Mouse (Mus musculus): ENCODE measurements around the gene Tmtc1. TPM values are rescaled to one million over a fixed set of nuclear protein-coding genes. Genes with fewer than 3 reads are reported as not detected.

Tmtc1 gene
- total RNA-seq, 2 experiments from 2014 or later, result 32.5 to 33.4 TPM

DNA sequence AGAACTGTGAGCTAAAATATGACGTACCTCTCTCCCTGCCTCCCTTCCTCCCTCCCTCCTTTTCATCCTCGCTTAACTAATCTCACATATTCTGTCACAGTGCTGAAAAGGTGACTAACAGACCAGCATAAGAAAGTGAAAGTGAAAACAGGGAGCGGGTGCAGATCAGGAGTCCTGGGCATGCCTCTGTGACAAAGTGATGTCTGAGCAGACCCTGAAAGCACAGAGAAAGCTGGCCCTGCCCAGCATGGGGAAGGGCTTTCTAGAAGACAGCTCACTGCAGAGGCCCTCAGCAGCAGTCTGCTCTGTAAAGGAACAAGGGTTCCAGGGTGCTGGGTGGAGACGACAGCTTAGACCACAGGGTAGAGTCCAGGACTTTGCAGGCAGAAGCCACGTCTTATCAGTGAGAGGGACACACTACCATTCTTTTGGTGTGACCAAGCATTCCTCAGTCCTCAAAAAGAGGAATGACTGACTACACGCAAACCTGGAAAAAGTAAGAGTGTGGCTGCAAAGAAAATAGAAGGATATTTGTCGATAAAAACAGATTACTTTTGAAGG lies 7.7 kb downstream of the Tmtc1 start:
- DNase-seq (ENCODE audit: extremely low spot score in 1 of 2, low spot score in 1 of 2), result no peak

DNA sequence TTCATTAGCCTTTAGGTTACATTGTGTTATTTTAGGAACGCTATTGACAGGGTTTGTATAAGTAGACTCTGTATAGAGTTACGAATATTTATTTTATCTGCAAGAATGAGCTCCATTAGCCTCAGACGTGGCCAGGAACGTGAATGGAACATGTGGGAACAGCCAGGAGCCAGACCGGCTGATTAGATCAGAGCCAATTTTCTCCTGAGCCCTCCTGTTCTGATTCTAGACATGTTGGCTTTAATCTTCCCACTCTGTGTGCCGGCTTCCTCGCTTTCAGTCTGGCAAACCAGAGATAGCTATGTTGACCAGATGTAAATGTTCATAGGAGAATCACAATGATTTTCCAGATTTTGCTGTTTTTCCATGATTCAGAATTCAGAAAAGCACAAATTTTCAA lies 22.6 kb downstream of the Tmtc1 start:
- no peak for DNase-seq (ENCODE audit: extremely low spot score in 1 of 2, low spot score in 1 of 2)

DNA sequence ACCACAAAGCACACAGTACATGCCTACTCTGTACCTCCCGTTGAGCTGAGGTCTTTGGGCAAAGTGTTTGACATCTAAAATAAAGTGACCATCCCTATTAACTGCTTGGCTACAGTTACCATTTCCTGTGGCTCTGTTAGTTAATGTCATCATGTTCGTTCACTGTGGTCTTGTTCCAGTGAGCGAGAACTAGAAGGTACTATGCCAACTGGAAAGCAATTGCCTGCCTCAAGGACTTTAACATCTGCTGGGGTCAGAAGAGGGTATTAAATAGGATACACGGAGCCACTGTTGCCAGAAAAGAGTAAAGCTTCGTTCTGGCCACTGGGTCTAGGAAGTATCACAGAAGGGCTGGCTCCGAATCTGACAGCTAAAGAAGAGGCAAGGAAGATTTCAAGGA lies 23.8 kb downstream of the Tmtc1 start:
- no peak for DNase-seq (ENCODE audit: extremely low spot score in 1 of 2, low spot score in 1 of 2)

DNA sequence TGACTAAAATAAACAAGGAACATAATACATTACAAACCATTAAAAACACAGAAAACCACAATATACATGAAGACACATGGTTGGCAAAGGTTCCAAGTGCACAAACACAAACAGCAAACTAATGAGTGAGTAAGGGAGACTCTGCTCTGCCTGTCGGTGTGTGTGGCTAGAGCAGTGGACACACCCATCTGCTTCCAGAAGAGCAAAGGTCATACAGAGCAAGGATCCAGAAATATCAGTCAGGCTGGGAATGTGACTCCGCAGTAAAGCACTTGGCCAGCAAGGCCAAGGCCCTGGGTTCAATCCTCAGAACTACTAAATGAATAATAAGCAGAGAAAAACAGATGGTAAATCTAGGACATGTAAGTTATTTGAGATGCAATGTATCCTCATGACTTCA lies 27.6 kb downstream of the Tmtc1 start:
- no peak for DNase-seq (ENCODE audit: extremely low spot score in 1 of 2, low spot score in 1 of 2)

DNA sequence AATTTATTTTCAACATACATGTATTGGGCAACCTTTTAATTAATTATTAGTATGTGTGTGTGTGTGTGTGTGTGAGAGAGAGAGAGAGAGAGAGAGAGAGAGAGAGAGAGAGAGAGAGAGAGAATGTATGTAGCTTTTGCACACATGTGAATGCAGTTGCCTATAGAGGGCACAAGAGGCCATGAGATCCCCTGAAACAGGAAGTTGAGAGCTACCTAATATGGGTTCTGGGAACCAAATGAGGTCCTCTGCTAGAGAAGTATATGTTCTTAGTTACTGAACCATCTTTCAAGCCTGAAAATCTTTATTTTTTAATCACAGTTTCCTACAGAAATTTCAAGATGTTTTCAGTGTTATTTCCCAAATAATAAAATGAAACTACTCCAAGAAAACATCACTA lies 30.6 kb downstream of the Tmtc1 start:
- DNase-seq (ENCODE audit: extremely low spot score in 1 of 2, low spot score in 1 of 2), result no peak

DNA sequence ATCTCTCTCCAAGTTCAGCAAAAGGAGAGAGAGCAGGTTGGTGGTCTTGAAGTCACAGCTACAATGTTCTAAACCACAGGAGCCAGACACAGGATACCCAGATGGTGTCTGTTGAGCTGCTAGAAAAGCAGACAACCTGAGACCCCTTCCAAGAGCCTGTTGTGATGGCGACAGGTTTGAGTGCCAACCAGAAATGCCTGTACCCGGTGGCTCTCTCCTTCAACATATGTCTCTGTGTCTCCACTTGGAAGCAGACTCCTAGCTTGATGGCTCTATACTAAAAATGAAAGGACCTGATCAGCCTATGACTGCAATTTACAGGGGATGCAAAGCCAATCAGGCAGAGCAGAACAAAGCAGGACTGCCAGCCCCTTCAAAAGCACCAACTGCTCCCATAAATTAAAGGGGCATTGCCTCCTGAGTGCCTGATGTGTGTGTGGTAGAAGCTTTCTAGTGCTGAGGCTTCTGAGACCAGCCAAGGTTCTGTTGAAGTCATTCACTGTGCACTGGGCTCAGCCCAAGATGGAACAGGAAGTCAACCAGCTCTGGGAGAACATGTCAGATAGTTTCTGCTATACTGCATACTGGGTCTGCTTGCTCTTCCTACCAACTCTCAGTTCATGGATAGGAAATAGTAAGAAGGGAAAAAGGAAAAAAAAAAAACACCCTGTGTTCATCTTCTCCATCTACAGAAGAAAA lies 37.2 kb downstream of the Tmtc1 start:
- no peak for DNase-seq (ENCODE audit: extremely low spot score in 1 of 2, low spot score in 1 of 2)

DNA sequence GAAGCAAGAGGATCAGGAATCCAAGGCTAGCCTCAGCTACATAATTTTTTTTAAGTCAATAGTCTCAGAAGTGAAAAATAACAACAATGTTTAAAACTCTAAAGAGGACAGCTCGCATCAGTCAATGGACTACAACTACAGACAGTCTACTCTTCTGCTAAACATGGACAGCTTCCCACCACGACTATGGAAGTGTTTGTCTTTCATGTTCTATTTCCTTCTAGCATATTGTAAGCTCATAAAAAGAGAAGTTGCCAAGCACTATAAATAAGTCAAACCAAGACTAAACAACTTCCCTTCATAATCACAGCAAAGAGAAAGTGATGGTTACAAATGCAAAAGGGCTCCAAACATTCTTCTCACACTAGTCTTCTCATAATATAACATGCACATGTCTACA lies 38.6 kb downstream of the Tmtc1 start:
- DNase-seq (ENCODE audit: extremely low spot score in 1 of 2, low spot score in 1 of 2), result no peak

DNA sequence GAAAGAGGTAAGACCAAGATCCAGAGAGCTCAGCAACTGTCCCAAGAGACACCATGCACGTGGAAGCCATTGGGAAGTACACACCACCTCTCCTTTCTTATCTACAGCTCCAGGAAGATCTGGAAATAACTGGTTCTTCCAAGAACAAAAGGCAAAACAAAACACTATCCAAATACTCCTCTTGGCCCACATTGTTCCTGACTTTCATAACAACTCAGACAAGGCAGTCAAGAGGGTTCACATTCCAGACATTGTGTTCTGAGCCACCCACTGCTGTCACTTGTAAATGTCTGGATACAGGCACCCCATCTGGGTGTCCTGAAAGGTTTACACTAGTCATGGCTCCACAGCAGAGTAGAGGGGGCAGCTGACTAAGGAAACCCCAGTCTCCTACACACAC lies 39.7 kb downstream of the Tmtc1 start:
- no peak for DNase-seq (ENCODE audit: extremely low spot score in 1 of 2, low spot score in 1 of 2)

DNA sequence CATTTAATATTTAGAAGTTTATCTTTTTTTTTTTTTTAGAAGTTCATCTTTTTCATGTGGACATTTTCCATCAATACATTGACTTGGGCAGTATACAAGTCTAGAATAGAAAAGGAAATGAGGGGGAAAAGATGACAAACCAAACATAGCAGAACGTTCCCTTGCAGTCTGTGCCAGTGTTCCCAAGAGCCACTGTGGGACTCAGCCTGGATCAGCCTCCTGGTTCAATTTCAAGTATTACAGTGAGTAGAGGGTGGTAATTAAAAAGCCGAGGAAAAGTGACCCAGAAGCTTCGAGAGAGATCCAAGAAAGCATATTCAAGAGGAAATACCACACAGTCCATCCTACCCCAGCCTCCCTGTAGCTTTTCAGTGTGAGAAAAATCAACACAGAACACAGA lies 40.4 kb downstream of the Tmtc1 start:
- DNase-seq (ENCODE audit: extremely low spot score in 1 of 2, low spot score in 1 of 2), result no peak

DNA sequence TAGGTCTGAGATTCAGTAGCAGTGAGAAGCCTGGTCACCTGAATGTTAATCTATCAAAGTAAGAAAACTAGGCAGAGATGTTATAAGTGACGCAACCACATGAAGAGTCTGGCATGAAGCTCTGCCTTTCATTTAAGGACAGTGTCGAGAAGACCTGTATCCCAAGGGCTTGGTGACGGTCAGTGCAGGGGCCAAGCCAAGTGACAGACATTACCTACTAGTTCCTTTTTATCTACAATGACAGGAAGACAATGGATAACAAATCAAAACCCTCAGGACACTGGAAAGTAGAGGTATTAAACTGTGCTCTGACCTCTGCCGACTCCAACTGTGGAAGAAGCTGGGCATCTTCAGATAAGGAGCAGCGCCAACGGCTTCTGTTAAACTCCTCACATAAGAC lies 43.2 kb downstream of the Tmtc1 start:
- DNase-seq (ENCODE audit: extremely low spot score in 1 of 2, low spot score in 1 of 2), result no peak

DNA sequence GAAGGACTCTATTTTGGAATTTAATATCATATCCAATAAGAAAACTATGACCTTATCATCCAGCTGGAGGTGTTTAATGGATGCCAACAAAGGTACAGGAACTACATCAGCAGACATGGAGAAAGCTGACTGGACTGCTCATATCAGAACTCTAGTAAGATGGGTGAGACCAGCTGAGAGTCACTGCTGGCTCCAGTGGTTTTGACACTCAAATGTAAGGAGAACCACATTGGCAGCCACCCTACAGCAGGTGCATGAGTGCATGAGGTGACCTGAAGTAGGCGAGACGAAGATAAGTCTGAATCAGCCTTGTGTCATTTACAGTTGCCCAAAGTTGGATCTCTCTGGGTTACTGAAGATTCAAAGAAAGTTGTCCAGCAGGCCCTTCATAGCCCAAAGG lies 44.6 kb downstream of the Tmtc1 start:
- no peak for DNase-seq (ENCODE audit: extremely low spot score in 1 of 2, low spot score in 1 of 2)

DNA sequence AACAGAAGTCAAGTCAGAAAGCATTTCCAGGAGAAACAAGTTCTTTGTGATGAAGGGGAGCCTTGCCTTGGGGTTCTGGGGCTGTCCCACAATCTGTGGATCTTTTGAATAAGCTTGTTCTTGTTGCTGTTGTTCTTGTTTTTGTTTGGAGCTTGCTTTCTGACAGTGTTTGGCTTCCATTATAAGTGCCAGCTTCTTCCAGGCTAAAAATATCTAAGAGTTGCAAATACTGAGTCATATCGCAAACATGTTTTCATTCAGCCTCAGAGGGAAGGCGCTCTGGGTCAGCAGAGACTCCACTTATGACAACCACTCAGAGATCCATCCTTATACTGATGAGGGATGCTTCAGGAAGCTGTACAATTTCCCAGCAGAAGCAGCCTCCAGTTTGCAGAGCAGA lies 45.3 kb downstream of the Tmtc1 start:
- no peak for DNase-seq (ENCODE audit: extremely low spot score in 1 of 2, low spot score in 1 of 2)

DNA sequence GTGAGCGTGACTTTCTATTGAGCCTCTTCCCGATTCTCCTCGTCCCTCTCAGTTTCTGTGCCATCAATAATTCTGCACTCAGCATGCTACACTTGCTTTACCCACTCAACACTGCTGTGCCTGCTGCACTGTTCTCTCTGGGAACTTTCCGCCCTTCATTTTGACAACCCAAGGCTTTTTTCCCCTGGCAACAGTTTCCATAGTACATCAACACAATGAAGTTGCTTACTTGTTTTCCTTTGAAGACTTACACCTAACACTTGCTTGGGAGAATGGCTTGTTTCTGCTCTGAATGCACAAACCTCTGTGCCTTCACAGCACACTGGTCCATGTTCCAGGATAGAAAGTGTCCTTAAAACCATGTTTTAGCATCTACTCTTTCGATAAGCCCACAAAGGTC lies 46.9 kb downstream of the Tmtc1 start:
- DNase-seq (ENCODE audit: extremely low spot score in 1 of 2, low spot score in 1 of 2), result no peak

DNA sequence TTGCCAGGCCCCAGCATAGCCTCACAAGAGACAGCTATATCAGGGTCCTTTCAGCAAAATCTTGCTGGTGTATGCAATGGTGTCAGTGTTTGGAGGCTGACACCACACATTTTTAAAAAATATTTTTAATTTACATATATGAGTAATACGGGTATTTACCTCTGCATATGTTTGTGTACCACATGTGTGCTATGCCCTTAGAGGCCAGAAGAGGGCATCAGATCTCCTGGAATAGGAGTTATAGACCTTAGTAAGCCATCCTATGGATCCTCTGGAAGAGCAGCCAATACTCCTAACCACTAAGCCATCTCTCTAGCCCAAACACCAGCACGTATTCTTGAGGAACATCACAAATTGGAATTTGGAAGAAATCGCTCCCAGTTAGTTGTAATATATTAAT lies 48.9 kb downstream of the Tmtc1 start:
- no peak for DNase-seq (ENCODE audit: extremely low spot score in 1 of 2, low spot score in 1 of 2)

DNA sequence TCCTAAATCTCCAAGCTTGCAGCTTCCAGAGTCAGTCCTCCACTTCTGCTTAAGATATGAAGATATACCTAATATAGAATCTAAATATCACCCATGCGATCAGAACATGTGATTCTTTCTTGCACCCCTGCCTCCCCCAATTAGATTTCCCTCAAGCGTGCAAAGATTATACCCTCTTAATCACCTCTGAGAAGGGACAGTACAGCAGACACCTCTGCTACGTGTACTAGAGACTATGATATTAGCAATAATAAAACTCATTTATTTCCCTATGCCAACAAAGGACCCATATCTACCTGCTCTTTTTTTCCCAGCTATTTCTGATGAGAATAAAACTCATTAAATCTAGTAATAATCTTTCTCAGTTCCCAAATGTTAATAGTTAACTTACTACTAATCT lies 49.9 kb downstream of the Tmtc1 start:
- DNase-seq (ENCODE audit: extremely low spot score in 1 of 2, low spot score in 1 of 2), result no peak

DNA sequence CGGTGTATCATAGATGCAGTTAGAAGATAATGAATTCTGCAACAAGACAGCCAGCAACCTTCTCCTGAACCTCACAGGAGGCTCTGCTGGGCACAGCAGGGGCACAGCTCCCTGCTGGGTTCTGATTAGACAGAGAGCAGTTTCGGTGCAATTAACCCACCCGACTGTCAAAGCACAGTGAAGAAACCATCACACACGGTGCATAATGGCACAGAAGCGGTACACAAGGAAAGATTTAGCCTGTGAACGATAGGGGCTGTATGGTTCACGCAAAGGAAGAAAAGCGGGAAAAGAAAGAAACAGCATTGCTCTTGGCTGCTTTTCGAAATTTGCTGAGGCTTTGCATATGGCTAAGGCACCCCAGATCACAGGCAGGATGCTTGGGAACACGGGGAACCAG lies 52.0 kb downstream of the Tmtc1 start:
- no peak for DNase-seq (ENCODE audit: extremely low spot score in 1 of 2, low spot score in 1 of 2)

DNA sequence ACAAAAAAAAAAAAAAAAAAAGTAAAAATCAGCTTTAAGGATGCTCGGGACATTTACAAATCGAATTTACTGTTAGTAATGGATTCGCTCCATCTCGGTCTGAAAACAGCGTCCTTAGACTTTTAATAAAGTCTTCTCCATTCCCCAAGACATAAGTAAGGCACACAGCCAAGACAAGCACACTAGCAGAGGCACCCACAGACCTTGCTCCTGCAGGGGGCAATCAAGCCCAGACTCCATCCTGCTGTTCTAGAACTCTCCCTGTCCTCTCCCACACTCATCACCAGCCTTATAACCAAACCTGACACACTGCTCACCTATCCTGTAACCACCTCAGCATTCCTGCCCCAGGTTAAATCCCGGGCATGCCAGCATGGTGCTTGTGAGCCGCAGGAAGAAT lies 52.9 kb downstream of the Tmtc1 start:
- DNase-seq (ENCODE audit: extremely low spot score in 1 of 2, low spot score in 1 of 2), result no peak

DNA sequence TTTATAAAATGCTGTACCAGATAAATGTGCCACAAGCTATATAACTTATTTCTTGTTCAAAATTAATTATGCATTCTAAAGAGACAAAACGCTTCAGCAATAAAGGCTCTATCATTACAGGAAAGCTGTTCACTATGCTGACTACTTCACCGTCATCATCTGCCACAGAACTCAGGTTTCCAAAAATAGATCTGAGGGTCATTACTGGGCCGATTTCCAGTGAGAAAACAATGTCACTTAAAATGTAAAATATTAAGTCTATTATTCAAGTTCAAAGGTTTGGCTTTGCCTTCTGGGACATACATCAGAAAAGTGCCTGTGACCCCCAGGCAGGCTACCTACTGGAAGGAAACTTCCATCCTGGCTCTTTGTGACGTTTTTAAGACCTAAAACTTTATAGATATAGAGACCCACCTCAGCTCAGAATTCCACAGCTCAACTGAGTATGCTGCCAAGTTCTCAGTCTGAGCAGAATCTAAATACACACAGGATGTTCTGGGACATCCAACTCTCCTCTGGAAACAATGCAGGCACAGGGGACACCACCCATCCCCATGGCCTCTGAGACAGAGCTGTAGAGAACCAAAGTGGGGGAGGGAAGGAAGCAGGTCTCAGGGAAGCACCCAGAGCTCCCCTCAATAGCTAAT lies 53.4 kb downstream of the Tmtc1 start:
- DNase-seq (ENCODE audit: extremely low spot score in 1 of 2, low spot score in 1 of 2), result no peak

DNA sequence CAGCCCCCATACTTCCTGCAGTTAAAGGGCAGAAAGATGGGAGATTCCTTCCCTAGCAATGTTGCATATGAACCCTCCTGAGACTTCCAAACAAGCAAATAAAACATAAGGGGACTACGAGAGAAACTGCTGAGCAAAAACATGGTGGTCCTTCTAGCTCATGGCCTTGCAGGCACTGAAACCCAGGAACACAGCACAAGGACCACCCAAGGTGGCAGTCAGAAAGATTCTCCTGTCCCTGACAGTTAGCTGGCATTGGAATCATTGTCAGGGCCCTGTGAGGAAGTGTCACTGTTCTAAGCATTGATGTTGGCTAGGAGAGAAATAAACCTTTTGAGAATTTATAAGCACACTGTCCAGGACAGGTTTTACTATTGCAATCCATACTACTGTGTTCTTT lies 56.2 kb downstream of the Tmtc1 start:
- no peak for DNase-seq (ENCODE audit: extremely low spot score in 1 of 2, low spot score in 1 of 2)

DNA sequence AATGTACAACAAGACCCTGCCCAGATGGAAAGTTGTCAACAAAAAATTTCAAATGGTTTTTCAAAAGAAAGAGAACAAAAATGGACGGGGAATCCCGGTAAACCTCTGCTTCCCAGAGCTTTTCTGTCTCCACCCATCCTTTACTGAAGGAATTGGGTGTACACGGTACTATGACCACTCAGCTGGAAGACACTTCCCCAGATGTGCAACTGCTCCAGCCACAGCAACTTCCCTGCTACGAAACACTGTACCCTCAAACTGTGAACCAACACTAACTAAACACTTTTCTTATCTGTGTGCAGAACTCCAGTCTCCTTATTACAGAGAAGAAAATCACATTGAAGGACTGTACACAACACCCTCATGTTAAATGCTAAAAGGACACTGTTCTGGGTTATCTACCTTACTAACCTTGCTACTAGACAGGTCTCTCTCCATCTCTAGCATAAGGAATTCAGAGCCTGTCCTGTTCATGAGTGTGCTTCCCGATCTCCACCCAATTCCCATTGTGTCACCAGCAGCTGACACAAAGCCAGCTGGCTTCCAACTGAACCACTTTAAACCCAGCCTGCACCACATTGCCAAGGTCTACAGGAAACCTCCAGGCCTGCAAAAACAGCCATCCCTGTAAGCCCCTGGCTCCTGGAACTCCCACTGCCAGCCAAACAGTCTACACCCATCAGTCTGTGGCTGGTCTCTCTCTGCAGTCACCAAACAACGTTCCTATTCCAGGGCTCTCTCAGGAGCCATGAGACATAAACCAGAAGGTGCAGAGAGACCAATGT lies 59.9 kb downstream of the Tmtc1 start:
- no peak for DNase-seq (ENCODE audit: extremely low spot score in 1 of 2, low spot score in 1 of 2)

DNA sequence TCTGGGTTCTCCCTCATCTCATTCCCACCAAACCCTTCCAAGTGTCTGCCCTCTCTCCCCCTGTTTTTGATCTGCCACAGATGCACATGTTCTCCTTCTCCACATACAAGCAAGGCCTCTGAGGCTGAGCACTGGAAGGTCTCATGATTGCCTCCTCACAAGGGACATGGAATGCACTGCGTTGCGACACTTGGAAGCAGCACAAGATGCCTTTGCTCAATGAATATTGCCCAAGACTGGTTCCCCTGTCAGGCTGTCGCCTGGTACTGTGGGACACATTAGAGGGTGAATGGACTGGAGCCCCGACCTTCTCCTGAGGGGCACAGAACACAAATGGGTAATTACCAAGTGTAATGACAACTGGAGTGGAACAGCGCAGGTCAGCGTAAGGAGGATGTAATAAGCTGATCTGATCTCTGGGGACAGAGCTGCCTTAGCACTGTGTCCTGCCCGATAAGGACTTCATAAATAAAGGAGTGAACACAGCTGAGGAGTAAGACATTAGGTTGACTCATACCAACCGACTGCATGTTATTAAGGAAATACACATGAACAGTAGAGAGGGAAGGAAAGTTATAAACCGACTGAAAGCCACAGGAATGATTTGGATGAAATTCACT lies 62.9 kb downstream of the Tmtc1 start:
- no peak for DNase-seq (ENCODE audit: extremely low spot score in 1 of 2, low spot score in 1 of 2)

All from layer of hippocampus, postnatal 25 days (tissue).